Mouse (Mus musculus): Measurements from ENCODE around the gene Ppie. TPM values are rescaled to one million over a fixed set of nuclear protein-coding genes. Genes with fewer than 3 reads are reported as not detected.

Ppie gene
- 7.6 and 20.5 TPM in 2 replicates for polyA plus RNA-seq (2012)

GRCm38 (mm10) chr4:123139513-123140154 is at the start of gene Ppie:
TSS of gene Ppie (minus strand) at chr4:123139951.
- no peak for TF ChIP-seq GATA1 (IDR thresholded peaks at IDR 0.05; ENCODE audit: low read length)

GRCm38 (mm10) chr4:123184816-123185215 is 45.1 kb upstream of the Ppie start:
- no peak for TF ChIP-seq GATA1 (IDR thresholded peaks at IDR 0.05; ENCODE audit: low read length)

- no peak for TF ChIP-seq GATA1 (IDR thresholded peaks at IDR 0.05; ENCODE audit: low read length)
Measured at GRCm38 (mm10) chr4:123183239-123184056, 43.7 kb upstream of the Ppie start.

- TF ChIP-seq GATA1 (IDR thresholded peaks at IDR 0.05; ENCODE audit: low read length): no peak
Measured at GRCm38 (mm10) chr4:123182328-123183238, 42.8 kb upstream of the Ppie start, which contains the start of gene Hpcal4. TSS of gene Hpcal4 (plus strand) at chr4:123183227.

GRCm38 (mm10) chr4:123171811-123172210 is 32.1 kb upstream of the Ppie start:
- no peak for TF ChIP-seq GATA1 (IDR thresholded peaks at IDR 0.05; ENCODE audit: low read length)

- TF ChIP-seq GATA1 (IDR thresholded peaks at IDR 0.05; ENCODE audit: low read length): no peak
Measured at GRCm38 (mm10) chr4:123164157-123164556, 24.4 kb upstream of the Ppie start.

- no peak for TF ChIP-seq GATA1 (IDR thresholded peaks at IDR 0.05; ENCODE audit: low read length)
Measured at GRCm38 (mm10) chr4:123162305-123162917, 22.7 kb upstream of the Ppie start.

- no peak for TF ChIP-seq GATA1 (IDR thresholded peaks at IDR 0.05; ENCODE audit: low read length)
Measured at GRCm38 (mm10) chr4:123160571-123160970, 20.8 kb upstream of the Ppie start.

GRCm38 (mm10) chr4:123155840-123156239 is 16.1 kb upstream of the Ppie start:
- no peak for TF ChIP-seq GATA1 (IDR thresholded peaks at IDR 0.05; ENCODE audit: low read length)

- TF ChIP-seq GATA1 (IDR thresholded peaks at IDR 0.05; ENCODE audit: low read length): no peak
Measured at GRCm38 (mm10) chr4:123155427-123155826, 15.7 kb upstream of the Ppie start.

GRCm38 (mm10) chr4:123155004-123155403 is 15.3 kb upstream of the Ppie start:
- TF ChIP-seq GATA1 (IDR thresholded peaks at IDR 0.05; ENCODE audit: low read length): no peak

- no peak for TF ChIP-seq GATA1 (IDR thresholded peaks at IDR 0.05; ENCODE audit: low read length)
Measured at GRCm38 (mm10) chr4:123152976-123153375, 13.2 kb upstream of the Ppie start.

GRCm38 (mm10) chr4:123152003-123152402 is 12.3 kb upstream of the Ppie start:
- TF ChIP-seq GATA1 (IDR thresholded peaks at IDR 0.05; ENCODE audit: low read length): no peak

- no peak for TF ChIP-seq GATA1 (IDR thresholded peaks at IDR 0.05; ENCODE audit: low read length)
Measured at GRCm38 (mm10) chr4:123147446-123148150, 7.8 kb upstream of the Ppie start.

- no peak for TF ChIP-seq GATA1 (IDR thresholded peaks at IDR 0.05; ENCODE audit: low read length)
Measured at GRCm38 (mm10) chr4:123137551-123137950, 2.2 kb downstream of the Ppie start.
